Mouse (Mus musculus): ENCODE results near the gene Mrpl48.

Gene Mrpl48

GRCm38 (mm10) chr7:100534216-100534615, 73.9 kb downstream of the Mrpl48 start:
- DNase-seq (ENCODE audit: low spot score in 2 of 2) = no peak

DNA sequence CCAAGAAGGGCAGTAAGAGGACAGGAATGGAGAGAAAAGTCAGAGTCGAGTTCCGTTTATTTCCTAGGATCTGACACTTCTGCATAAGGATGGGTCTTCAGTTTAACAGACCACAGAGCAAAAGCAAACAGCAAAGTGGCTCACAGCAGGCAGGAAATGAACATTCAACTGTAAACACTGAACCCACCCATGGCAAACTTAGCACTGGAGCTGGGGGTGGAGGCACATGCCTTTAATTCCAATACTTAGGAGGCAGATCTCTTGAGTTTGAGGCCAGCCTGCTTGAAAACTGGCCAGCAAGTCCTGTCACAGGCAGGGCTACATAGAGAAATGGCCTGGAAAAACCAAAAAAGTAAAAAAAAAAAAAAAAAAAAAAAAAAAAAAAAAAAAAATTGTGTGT, 74.6 kb downstream of the Mrpl48 start:
- no peak for DNase-seq (ENCODE audit: low spot score in 2 of 2)

GRCm38 (mm10) chr7:100530766-100531165, 77.3 kb downstream of the Mrpl48 start:
- no peak for DNase-seq (ENCODE audit: low spot score in 2 of 2)

DNA sequence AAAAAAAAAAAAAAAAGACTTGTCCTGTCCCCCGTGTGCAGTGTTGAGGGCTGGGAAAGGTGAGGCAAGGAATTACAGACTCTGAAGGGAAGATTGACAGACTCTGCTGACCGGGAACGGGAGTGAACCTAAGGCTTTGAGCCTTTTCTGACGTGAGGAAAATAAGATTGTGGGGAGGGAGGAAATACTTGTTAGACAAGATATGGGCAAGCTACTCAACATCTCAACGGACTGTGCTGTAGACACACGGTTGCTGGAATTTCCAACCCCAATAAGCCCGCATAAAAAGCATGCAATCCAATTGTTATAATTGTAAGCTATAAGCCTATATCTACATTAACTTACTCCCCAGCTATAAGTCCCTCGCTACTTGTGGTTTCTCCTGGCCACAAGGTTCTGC, 83.4 kb downstream of the Mrpl48 start:
- no peak for DNase-seq (ENCODE audit: low spot score in 2 of 2)

DNA sequence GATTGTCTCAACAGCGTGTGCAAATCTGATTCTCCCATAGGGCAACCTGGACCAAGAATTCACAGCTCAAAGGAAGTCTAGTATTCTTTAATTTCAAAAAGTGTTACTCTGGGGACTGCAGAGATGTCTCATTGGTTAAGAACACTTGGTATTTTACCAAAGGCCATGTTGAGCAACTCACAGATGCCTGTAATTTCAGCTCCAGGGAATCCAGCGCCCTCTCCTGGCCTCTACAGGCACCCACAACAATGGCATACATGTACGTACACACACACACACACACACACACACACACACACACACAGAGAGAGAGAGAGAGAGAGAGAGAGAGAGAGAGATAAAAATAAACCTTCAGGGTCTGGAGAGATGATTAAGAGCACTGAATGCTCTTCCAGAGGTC, 85.9 kb downstream of the Mrpl48 start:
- no peak for DNase-seq (ENCODE audit: low spot score in 2 of 2)

DNA sequence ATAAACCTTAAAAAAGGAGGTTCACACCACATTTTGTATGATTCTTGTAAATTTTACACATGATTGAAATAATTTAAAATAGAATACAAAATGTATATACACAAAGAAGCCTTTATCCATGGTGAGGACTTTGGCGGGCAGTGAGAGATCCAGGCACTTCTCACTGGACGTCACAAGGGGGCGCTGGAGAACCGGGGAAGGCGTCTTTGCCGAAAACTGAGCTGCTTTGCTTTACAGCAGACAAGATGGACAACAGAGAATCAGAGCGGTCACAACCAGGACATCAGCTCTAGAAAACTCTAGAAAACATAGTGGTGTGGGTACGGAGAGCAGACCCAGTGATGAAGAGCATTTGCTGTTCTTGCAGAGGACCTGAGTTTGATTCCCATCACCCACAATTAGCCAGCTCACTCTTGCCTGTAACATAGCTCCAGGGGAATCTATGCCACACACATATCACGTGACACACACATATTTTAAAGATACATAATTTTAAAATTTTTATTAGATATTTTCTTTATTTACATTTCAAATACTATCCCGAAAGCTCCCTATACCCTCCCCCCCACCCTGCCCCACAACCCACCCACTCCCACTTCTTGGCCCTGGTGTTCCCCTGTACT, 87.3 kb downstream of the Mrpl48 start:
- DNase-seq (ENCODE audit: low spot score in 2 of 2) = peak; percentile 65 to 71

- DNase-seq (ENCODE audit: low spot score in 2 of 2) = no peak
These were observed 87.9 kb downstream of the Mrpl48 start for GRCm38 (mm10) chr7:100520204-100520603.

DNA sequence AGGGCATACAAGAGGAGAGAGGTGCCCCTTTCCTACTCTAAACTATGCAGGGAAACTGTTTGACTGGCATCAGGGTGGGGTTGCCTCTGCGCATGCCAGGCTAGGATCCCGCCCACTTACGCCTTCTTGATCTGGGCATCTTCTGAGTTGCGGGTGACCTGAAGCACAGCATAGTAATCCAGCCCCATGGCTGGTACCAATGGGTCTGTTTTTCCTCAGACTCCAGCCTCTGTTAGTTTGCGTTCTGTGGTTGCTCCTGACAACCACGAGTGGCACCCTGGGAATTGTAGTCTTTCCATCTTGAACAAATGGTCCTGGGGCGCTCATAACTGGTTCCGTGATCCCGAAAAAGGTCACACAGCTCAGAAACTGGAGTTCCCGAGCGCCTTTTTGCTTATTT, 93.5 kb downstream of the Mrpl48 start, which contains the start of gene Dnajb13:
Dnajb13 (minus strand) TSS at position 388 of the 400 bp plus-strand sequence.
- no peak for DNase-seq (ENCODE audit: low spot score in 2 of 2)

DNA sequence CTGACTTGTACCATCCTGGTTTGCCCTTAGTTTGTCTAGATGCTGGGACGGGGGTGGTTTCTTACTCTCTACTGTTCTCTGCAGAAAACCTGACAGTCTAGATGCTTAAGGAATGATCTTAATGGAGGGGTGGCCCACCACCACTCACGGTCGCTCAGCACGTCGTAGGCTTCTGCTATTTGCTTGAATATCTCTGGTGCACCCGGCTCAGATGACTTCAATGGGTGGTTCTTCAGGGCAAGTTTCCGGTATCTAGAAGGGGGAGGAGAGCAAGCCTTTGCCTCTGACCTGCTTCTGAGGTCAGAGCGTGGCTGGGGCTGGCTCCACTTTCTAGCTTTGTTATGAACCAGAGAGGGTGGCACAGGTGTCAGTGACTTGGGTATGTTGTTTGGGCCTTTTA, 96.5 kb downstream of the Mrpl48 start:
- no peak for DNase-seq (ENCODE audit: low spot score in 2 of 2)

DNA sequence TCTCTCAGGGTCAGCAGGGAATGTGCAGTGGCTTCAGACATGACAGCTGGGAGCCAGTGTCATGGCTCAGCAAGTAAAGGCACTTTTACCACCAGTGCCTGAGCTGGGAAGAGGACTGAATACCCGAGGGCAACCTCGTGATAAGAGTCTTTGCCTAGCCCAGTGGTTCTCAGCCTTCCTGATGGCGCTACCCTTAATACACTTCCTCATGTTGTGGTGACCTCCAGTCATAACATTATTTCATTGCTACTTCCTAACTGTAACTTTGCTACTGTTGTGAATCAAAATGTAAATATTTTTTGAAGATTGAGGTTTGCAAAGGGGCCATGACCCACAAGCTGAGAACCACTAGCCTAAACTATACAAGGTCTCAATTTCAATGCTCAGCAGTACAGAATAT, 99.4 kb downstream of the Mrpl48 start:
- no peak for DNase-seq (ENCODE audit: low spot score in 2 of 2)

GRCm38 (mm10) chr7:100506494-100506893, 101.6 kb downstream of the Mrpl48 start:
- no peak for DNase-seq (ENCODE audit: low spot score in 2 of 2)

GRCm38 (mm10) chr7:100504740-100505487, 103.2 kb downstream of the Mrpl48 start:
- DNase-seq (ENCODE audit: low spot score in 2 of 2) = no peak

DNA sequence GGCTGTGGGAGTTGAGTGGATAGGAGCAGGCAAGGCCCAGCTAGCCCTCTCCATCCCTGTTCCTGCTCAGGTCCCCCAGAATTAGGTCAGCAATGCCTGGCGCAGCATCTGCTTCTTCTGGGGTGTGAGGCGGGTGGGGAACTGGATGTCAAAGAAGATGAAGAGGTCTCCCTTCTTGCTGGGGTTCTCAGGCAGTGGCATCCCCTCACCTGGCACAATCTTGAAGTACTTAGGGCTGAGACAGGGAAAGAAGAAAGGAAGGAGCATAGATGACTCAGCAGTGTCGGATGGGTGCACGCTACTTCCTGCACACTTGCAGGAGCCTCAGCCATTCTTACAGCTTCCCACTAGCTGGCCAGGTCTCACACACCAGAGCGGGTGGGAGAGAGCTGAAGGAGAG, 105.0 kb downstream of the Mrpl48 start:
- DNase-seq (ENCODE audit: low spot score in 2 of 2) = no peak

DNA sequence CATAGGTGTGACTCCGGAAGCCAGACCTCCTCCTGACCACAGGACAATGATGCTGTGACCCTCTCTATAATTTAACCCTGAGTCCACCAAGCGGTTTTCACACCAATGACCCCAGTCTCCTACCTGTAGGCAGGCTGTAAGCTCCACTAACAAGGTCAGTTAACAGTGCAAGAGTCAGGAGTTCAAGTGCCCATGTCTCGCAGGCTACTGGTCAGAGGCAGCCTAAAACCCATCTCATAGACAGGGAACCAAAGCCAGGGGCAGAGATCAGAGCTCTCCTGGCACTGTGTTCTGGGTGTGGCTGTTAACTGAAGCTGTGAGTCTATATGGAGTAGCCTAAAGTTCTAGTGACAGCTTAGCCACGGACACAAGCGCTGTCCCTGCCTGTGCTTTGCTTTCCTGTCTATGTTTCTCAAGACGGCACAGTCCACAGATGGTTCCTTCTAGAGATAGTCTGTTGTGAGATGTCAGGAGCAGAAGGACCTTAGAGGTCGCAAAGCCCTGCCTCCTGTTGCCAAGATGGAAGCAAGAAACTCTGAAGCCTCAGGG, 105.7 kb downstream of the Mrpl48 start:
- DNase-seq (ENCODE audit: low spot score in 2 of 2) = no peak

- DNase-seq (ENCODE audit: low spot score in 2 of 2) = no peak
These were observed 106.2 kb downstream of the Mrpl48 start for GRCm38 (mm10) chr7:100501844-100502373.

GRCm38 (mm10) chr7:100501027-100501843, 106.9 kb downstream of the Mrpl48 start:
- DNase-seq (ENCODE audit: low spot score in 2 of 2) = no peak

- no peak for DNase-seq (ENCODE audit: low spot score in 2 of 2)
These were observed 107.7 kb downstream of the Mrpl48 start for GRCm38 (mm10) chr7:100500276-100500977.

GRCm38 (mm10) chr7:100499465-100499864, 108.6 kb downstream of the Mrpl48 start:
- DNase-seq (ENCODE audit: low spot score in 2 of 2) = no peak

DNA sequence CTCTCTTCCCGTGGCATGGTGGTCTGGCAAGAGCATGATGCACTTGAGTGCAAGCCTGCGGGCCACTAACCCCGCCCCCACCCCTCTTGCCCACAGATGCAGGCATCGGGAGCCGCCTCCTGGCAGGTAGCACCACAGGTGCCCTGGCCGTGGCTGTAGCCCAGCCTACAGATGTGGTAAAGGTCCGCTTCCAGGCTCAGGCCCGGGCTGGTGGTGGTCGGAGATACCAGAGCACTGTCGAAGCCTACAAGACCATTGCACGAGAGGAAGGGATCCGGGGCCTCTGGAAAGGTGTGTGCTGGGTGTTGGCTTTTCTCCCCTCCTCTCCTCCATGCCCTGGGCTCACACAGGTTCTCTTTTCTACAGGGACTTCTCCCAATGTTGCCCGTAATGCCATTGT, 110.1 kb downstream of the Mrpl48 start:
- DNase-seq (ENCODE audit: low spot score in 2 of 2) = no peak

DNA sequence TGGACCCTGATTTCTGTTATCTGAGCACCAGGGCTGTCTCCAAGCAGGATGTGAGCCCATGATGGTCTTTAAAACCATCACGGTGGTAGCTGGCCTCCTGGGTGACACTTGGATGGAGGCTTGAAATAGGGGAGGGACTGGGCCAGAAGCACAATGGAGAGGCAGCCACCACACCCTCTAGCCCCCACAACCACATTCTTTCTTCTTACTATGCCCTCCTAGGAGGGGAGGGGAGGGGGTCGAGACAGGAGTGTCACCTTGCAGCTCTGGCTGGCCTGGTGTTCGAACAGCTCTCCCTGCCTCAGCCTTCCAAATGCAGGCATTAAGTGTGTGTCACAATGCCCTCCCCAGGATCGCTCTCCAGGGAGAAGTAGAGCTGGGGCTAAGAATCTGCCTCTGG, 110.7 kb downstream of the Mrpl48 start:
- no peak for DNase-seq (ENCODE audit: low spot score in 2 of 2)

GRCm38 (mm10) chr7:100496791-100497190, 111.3 kb downstream of the Mrpl48 start:
- no peak for DNase-seq (ENCODE audit: low spot score in 2 of 2)
